Mouse (Mus musculus) intestine, embryonic 14.5 days (tissue): ENCODE data around the gene Olfr1016. TPM values are rescaled to one million over a fixed set of nuclear protein-coding genes. Genes with fewer than 3 reads are reported as not detected.

ENCODE experiments used
- ATAC-seq: fragments of 200-750 bp; cut with Nextera tagmentation; replicated peaks from 2 replicates; pipeline ENCODE4 v1.8.0; 2017; ENCODE audit warnings: low read depth, moderate number of reproducible peaks, moderate TSS enrichment, moderate library complexity; ENCODE audit not compliant: low FRiP score, low TSS enrichment
- DNase-seq: peaks from one replicate; pipeline ENCODE4 v3.0.0-alpha.2; 2018; ENCODE audit warnings: low spot score
- H3K27ac ChIP-seq: fragments of 300-500 bp; sonication (generic); 2 replicates; pipeline ENCODE4 v1.5.1; 2014; ENCODE audit warnings: low read depth, mild to moderate bottlenecking, control low read depth
- H3K27me3 ChIP-seq: fragments of 300-500 bp; sonication (generic); replicated peaks from 2 replicates; pipeline ENCODE4 v1.6.1; 2014; ENCODE audit warnings: low read length, control low read depth; ENCODE audit not compliant: control insufficient read depth, insufficient read depth
- H3K36me3 ChIP-seq: fragments of 300-500 bp; sonication (generic); 2 replicates; pipeline ENCODE4 v1.6.1; 2014; ENCODE audit warnings: low read length, control low read depth; ENCODE audit not compliant: control insufficient read depth, insufficient read depth
- H3K4me1 ChIP-seq: fragments of 300-500 bp; sonication (generic); replicated peaks from 2 replicates; pipeline ENCODE4 v1.6.1; 2014; ENCODE audit warnings: low read length, control low read depth, mixed read lengths; ENCODE audit not compliant: control insufficient read depth, insufficient read depth
- H3K4me2 ChIP-seq: fragments of 300-500 bp; sonication (generic); 2 replicates; pipeline ENCODE4 v1.6.1; 2014; ENCODE audit warnings: low read length
- H3K4me3 ChIP-seq: fragments of 300-500 bp; sonication (generic); 2 replicates; pipeline ENCODE4 v1.5.1; 2014; ENCODE audit warnings: low read depth, low read length, control low read depth, mixed read lengths
- H3K9ac ChIP-seq: fragments of 300-500 bp; sonication (generic); 2 replicates; pipeline ENCODE4 v1.6.1; 2014; ENCODE audit warnings: mild to moderate bottlenecking, low read length
- H3K9me3 ChIP-seq: fragments of 300-500 bp; sonication (generic); 2 replicates; pipeline ENCODE4 v1.6.1; 2016; ENCODE audit warnings: low read length, control low read depth; ENCODE audit not compliant: control insufficient read depth
- WGBS: fragments of 180-500 bp; shearing (Covaris S2); extraction: QIAGEN DNeasy Blood & Tissue Kit; methylation state at CpG from one replicate; pipeline ENCODE4 v1.1.7; 2014; 5-methylcytosine and 5-hydroxymethylcytosine counted together
- polyA plus RNA-seq: library from polyadenylated mRNA; unstranded; fragments of >200 nt; fragmentation: Nextera tagmentation; extraction: Ambion mirVana; gene quantifications from 2 replicates; pipeline ENCODE4 v1.2.1, GENCODE M21; 2014

The Olfr1016 gene
- polyA plus RNA-seq, 1 experiment from 2014 or later, result not detected

DNA sequence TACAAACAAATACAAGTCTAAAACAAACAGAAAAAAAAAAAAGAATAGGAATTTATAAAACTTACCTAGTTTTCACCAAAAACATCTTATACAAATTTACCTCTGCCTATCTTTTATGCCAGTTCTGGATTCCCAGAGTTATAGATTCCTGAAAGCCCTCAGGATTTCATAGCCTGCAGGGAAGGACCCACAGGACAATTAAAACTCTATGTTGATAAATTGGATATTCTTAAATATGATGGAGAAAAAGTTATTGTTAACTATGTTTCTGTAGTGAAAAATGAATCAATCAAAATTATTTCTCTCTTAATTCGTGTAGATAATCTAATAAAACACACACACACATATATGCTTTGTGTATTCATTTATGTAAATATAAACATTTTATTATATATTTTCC lies 39.7 kb downstream of the Olfr1016 start, which contains the start of gene Olfr1012:
Gene Olfr1012, minus strand, starts transcription at position 101 of the 400 bp plus-strand sequence.
- no peak within 1 kb of the TSS for H3K4me2 ChIP-seq
- no peaks in the 10 kb centered on the region for H3K36me3 ChIP-seq
- H3K27ac ChIP-seq, result no peak within 1 kb of the TSS
- no peak for DNase-seq
- no peak within 1 kb of the TSS for H3K9ac ChIP-seq
- WGBS, result 56% methylated on average over 1 of the region's 1 CpGs
- H3K4me1 ChIP-seq, result no peaks in the 10 kb centered on the region
- H3K27me3 ChIP-seq, result no peaks in the 10 kb centered on the region
- H3K4me3 ChIP-seq, result no peak within 1 kb of the TSS
- no peak for ATAC-seq
- no peaks in the 10 kb centered on the region for H3K9me3 ChIP-seq

DNA sequence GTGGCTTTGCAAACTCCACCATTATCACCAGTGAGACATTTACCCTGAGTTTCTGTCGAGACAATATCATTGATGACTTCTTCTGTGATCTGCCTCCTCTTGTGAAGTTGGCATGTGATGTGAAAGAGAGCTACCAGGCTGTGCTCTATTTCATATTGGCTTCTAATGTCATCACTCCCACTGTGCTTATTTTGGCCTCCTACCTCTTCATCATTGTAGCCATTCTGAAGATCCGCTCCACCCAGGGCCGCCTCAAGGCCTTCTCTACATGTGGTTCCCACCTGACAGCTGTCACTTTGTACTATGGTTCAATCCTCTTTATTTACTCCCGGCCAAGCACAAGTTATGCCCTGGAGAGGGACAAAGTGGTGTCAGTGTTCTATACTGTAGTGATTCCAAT lies 48.5 kb downstream of the Olfr1016 start:
- DNase-seq (no peak), ATAC-seq (no peak)
- H3K9me3 ChIP-seq, result no peaks in the 10 kb centered on the region
- no peaks in the 10 kb centered on the region for H3K36me3 ChIP-seq
- 84% methylated on average over 4 of the region's 4 CpGs for WGBS
- no peak overlapping the region for H3K9ac ChIP-seq
- H3K27ac ChIP-seq, result no peak overlapping the region
- no peaks in the 10 kb centered on the region for H3K4me1 ChIP-seq
- no peak overlapping the region for H3K4me2 ChIP-seq
- no peaks in the 10 kb centered on the region for H3K27me3 ChIP-seq
- H3K4me3 ChIP-seq, result no peak overlapping the region

Other genes starting within 250 kb of the Olfr1016 start
- gene Olfr996, start 223.3 kb downstream of the Olfr1016 start, polyA plus RNA-seq, result not detected in 2 replicates
- gene Olfr998, start 213.6 kb downstream of the Olfr1016 start, polyA plus RNA-seq, result not detected in 2 replicates
- not detected in 2 replicates for gene Olfr1000, start 190.6 kb downstream of the Olfr1016 start, polyA plus RNA-seq
- not detected in 2 replicates for gene Olfr1002, start 151.8 kb downstream of the Olfr1016 start, polyA plus RNA-seq
- gene Olfr154, start 138.1 kb downstream of the Olfr1016 start, polyA plus RNA-seq, result not detected in 2 replicates
- gene Olfr1006, start 123.8 kb downstream of the Olfr1016 start, polyA plus RNA-seq, result not detected in 2 replicates
- not detected in 2 replicates for gene Olfr1008, start 113.1 kb downstream of the Olfr1016 start, polyA plus RNA-seq
- not detected in 2 replicates for gene Olfr1009, start 87.1 kb downstream of the Olfr1016 start, polyA plus RNA-seq
- not detected in 2 replicates for gene Olfr1012, start 39.8 kb downstream of the Olfr1016 start, polyA plus RNA-seq
- gene Olfr1013, start 35.4 kb downstream of the Olfr1016 start, polyA plus RNA-seq, result not detected in 2 replicates
- gene Olfr1014, start 29.8 kb downstream of the Olfr1016 start, polyA plus RNA-seq, result not detected in 2 replicates
- not detected in 2 replicates for gene Olfr1015, start 20.5 kb downstream of the Olfr1016 start, polyA plus RNA-seq
- gene Olfr1018, start 15.9 kb upstream of the Olfr1016 start, polyA plus RNA-seq, result not detected in 2 replicates
- not detected in 2 replicates for gene Olfr1019, start 42.9 kb upstream of the Olfr1016 start, polyA plus RNA-seq
- gene Olfr1020, start 44.5 kb upstream of the Olfr1016 start, polyA plus RNA-seq, result not detected in 2 replicates
- not detected in 2 replicates for gene Olfr1022, start 66.0 kb upstream of the Olfr1016 start, polyA plus RNA-seq
- gene Olfr1023, start 83.1 kb upstream of the Olfr1016 start, polyA plus RNA-seq, result not detected in 2 replicates
- not detected in 2 replicates for gene Olfr1024, start 102.5 kb upstream of the Olfr1016 start, polyA plus RNA-seq
- not detected in 2 replicates for gene Olfr1025-ps1, start 112.6 kb upstream of the Olfr1016 start, polyA plus RNA-seq
- gene Olfr1026, start 119.0 kb upstream of the Olfr1016 start, polyA plus RNA-seq, result not detected in 2 replicates
- not detected in 2 replicates for gene Olfr1028, start 147.9 kb upstream of the Olfr1016 start, polyA plus RNA-seq
- not detected in 2 replicates for gene Olfr1029, start 171.4 kb upstream of the Olfr1016 start, polyA plus RNA-seq
- not detected in 2 replicates for gene Olfr1030, start 176.7 kb upstream of the Olfr1016 start, polyA plus RNA-seq
- gene Olfr1031, start 187.8 kb upstream of the Olfr1016 start, polyA plus RNA-seq, result not detected in 2 replicates
- gene Olfr1032, start 203.0 kb upstream of the Olfr1016 start, polyA plus RNA-seq, result not detected in 2 replicates
- gene Olfr1033, start 218.1 kb upstream of the Olfr1016 start, polyA plus RNA-seq, result 2.3 and 2.7 TPM in 2 replicates
- 0.07 TPM in 1 of 2 replicates, not detected in the other for gene Olfr1034, start 243.3 kb upstream of the Olfr1016 start, polyA plus RNA-seq